Mouse (Mus musculus): Measurements from ENCODE around the gene Adora3. TPM values are rescaled to one million over a fixed set of nuclear protein-coding genes. Genes with fewer than 3 reads are reported as not detected.

Gene Adora3
- polyA plus RNA-seq, 1 experiment from 2014 or later = not detected

GRCm38 (mm10) chr3:105924616-105925015 lies 54.0 kb downstream of the Adora3 start:
- DNase-seq (ENCODE audit: low spot score) = no peak
- Histone ChIP-seq H3K9me3 (ENCODE audit: control insufficient read depth, low read length) (no peaks in the 10 kb centered on the region), H3K27me3 (replicated peaks; ENCODE audit: control insufficient read depth, insufficient read depth, low read length) (no peaks in the 10 kb centered on the region), H3K36me3 (ENCODE audit: control insufficient read depth, insufficient read depth, low read length) (no peaks in the 10 kb centered on the region), H3K9ac (ENCODE audit: low read length) (no peak overlapping the region), H3K27ac (ENCODE audit: low read depth) (no peak overlapping the region), H3K4me1 (replicated peaks; ENCODE audit: control insufficient read depth, insufficient read depth, low read length) (no peaks in the 10 kb centered on the region), H3K4me3 (ENCODE audit: low read depth, low read length) (no peak overlapping the region), H3K4me2 (ENCODE audit: low read length) (no peak overlapping the region)
- no peak for ATAC-seq (replicated peaks; ENCODE audit: low FRiP score, low TSS enrichment, low read depth)
- 84% methylated on average over 9 of the region's 9 CpGs for WGBS

- no peak overlapping the region for H3K27ac ChIP-seq (ENCODE audit: low read depth)
- no peaks in the 10 kb centered on the region for H3K36me3 ChIP-seq (ENCODE audit: control insufficient read depth, insufficient read depth, low read length)
- H3K9ac ChIP-seq (ENCODE audit: low read length) = no peak overlapping the region
- no peak overlapping the region for H3K4me3 ChIP-seq (ENCODE audit: low read depth, low read length)
- WGBS = 81% methylated on average over 7 of the region's 7 CpGs
- H3K4me2 ChIP-seq (ENCODE audit: low read length) = no peak overlapping the region
- DNase-seq (ENCODE audit: low spot score) (no peak), ATAC-seq (replicated peaks; ENCODE audit: low FRiP score, low TSS enrichment, low read depth) (no peak)
- no peaks in the 10 kb centered on the region for H3K9me3 ChIP-seq (ENCODE audit: control insufficient read depth, low read length)
- no peaks in the 10 kb centered on the region for H3K4me1 ChIP-seq (replicated peaks; ENCODE audit: control insufficient read depth, insufficient read depth, low read length)
- no peaks in the 10 kb centered on the region for H3K27me3 ChIP-seq (replicated peaks; ENCODE audit: control insufficient read depth, insufficient read depth, low read length)
These were observed 57.0 kb downstream of the Adora3 start for GRCm38 (mm10) chr3:105927561-105928194.

GRCm38 (mm10) chr3:105928195-105928569 lies 57.5 kb downstream of the Adora3 start:
- no peak overlapping the region for H3K4me3 ChIP-seq (ENCODE audit: low read depth, low read length)
- H3K4me1 ChIP-seq (replicated peaks; ENCODE audit: control insufficient read depth, insufficient read depth, low read length) = no peaks in the 10 kb centered on the region
- DNase-seq (ENCODE audit: low spot score) = no peak
- H3K36me3 ChIP-seq (ENCODE audit: control insufficient read depth, insufficient read depth, low read length) = no peaks in the 10 kb centered on the region
- no peak overlapping the region for H3K4me2 ChIP-seq (ENCODE audit: low read length)
- ATAC-seq (replicated peaks; ENCODE audit: low FRiP score, low TSS enrichment, low read depth) = no peak
- 91% methylated on average over 3 of the region's 3 CpGs for WGBS
- H3K9ac ChIP-seq (ENCODE audit: low read length) = no peak overlapping the region
- H3K9me3 ChIP-seq (ENCODE audit: control insufficient read depth, low read length) = no peaks in the 10 kb centered on the region
- no peaks in the 10 kb centered on the region for H3K27me3 ChIP-seq (replicated peaks; ENCODE audit: control insufficient read depth, insufficient read depth, low read length)
- no peak overlapping the region for H3K27ac ChIP-seq (ENCODE audit: low read depth)

GRCm38 (mm10) chr3:105928781-105929180 lies 58.1 kb downstream of the Adora3 start:
- Histone ChIP-seq H3K4me1 (replicated peaks; ENCODE audit: control insufficient read depth, insufficient read depth, low read length) (no peaks in the 10 kb centered on the region), H3K4me2 (ENCODE audit: low read length) (no peak overlapping the region), H3K9me3 (ENCODE audit: control insufficient read depth, low read length) (no peaks in the 10 kb centered on the region), H3K9ac (ENCODE audit: low read length) (no peak overlapping the region), H3K36me3 (ENCODE audit: control insufficient read depth, insufficient read depth, low read length) (no peaks in the 10 kb centered on the region), H3K27me3 (replicated peaks; ENCODE audit: control insufficient read depth, insufficient read depth, low read length) (no peaks in the 10 kb centered on the region), H3K27ac (ENCODE audit: low read depth) (no peak overlapping the region), H3K4me3 (ENCODE audit: low read depth, low read length) (no peak overlapping the region)
- ATAC-seq (replicated peaks; ENCODE audit: low FRiP score, low TSS enrichment, low read depth) (no peak), DNase-seq (ENCODE audit: low spot score) (no peak)
- 83% methylated on average over 6 of the region's 6 CpGs for WGBS

- no peak for DNase-seq (ENCODE audit: low spot score)
- Histone ChIP-seq H3K4me2 (ENCODE audit: low read length) (no peak overlapping the region), H3K4me1 (replicated peaks; ENCODE audit: control insufficient read depth, insufficient read depth, low read length) (no peaks in the 10 kb centered on the region), H3K9ac (ENCODE audit: low read length) (no peak overlapping the region), H3K4me3 (ENCODE audit: low read depth, low read length) (no peak overlapping the region), H3K27me3 (replicated peaks; ENCODE audit: control insufficient read depth, insufficient read depth, low read length) (no peaks in the 10 kb centered on the region), H3K27ac (ENCODE audit: low read depth) (no peak overlapping the region), H3K9me3 (ENCODE audit: control insufficient read depth, low read length) (no peaks in the 10 kb centered on the region), H3K36me3 (ENCODE audit: control insufficient read depth, insufficient read depth, low read length) (no peaks in the 10 kb centered on the region)
- no peak for ATAC-seq (replicated peaks; ENCODE audit: low FRiP score, low TSS enrichment, low read depth)
- 79% methylated on average over 7 of the region's 7 CpGs for WGBS
These were observed 59.2 kb downstream of the Adora3 start for GRCm38 (mm10) chr3:105929821-105930220.

- H3K27ac ChIP-seq (ENCODE audit: low read depth) = no peak overlapping the region
- H3K4me3 ChIP-seq (ENCODE audit: low read depth, low read length) = no peak overlapping the region
- no peaks in the 10 kb centered on the region for H3K27me3 ChIP-seq (replicated peaks; ENCODE audit: control insufficient read depth, insufficient read depth, low read length)
- DNase-seq (ENCODE audit: low spot score) (no peak), ATAC-seq (replicated peaks; ENCODE audit: low FRiP score, low TSS enrichment, low read depth) (no peak)
- 85% methylated on average over 2 of the region's 2 CpGs for WGBS
- H3K4me1 ChIP-seq (replicated peaks; ENCODE audit: control insufficient read depth, insufficient read depth, low read length) = no peaks in the 10 kb centered on the region
- no peak overlapping the region for H3K9ac ChIP-seq (ENCODE audit: low read length)
- H3K9me3 ChIP-seq (ENCODE audit: control insufficient read depth, low read length) = no peaks in the 10 kb centered on the region
- no peaks in the 10 kb centered on the region for H3K36me3 ChIP-seq (ENCODE audit: control insufficient read depth, insufficient read depth, low read length)
- H3K4me2 ChIP-seq (ENCODE audit: low read length) = no peak overlapping the region
These were observed 60.4 kb downstream of the Adora3 start for GRCm38 (mm10) chr3:105931095-105931494.

- DNase-seq (ENCODE audit: low spot score) (no peak), ATAC-seq (replicated peaks; ENCODE audit: low FRiP score, low TSS enrichment, low read depth) (no peak)
- Histone ChIP-seq H3K27me3 (replicated peaks; ENCODE audit: control insufficient read depth, insufficient read depth, low read length) (no peaks in the 10 kb centered on the region), H3K36me3 (ENCODE audit: control insufficient read depth, insufficient read depth, low read length) (no peaks in the 10 kb centered on the region), H3K9ac (ENCODE audit: low read length) (no peak within 1 kb of the TSS), H3K9me3 (ENCODE audit: control insufficient read depth, low read length) (no peaks in the 10 kb centered on the region), H3K4me2 (ENCODE audit: low read length) (no peak within 1 kb of the TSS), H3K4me1 (replicated peaks; ENCODE audit: control insufficient read depth, insufficient read depth, low read length) (no peaks in the 10 kb centered on the region), H3K27ac (ENCODE audit: low read depth) (no peak within 1 kb of the TSS), H3K4me3 (ENCODE audit: low read depth, low read length) (no peak within 1 kb of the TSS)
- 80% methylated on average over 8 of the region's 8 CpGs for WGBS
These were observed 61.8 kb downstream of the Adora3 start, which contains the start of gene I830077J02Rik for GRCm38 (mm10) chr3:105932240-105933071. TSS of gene I830077J02Rik (minus strand) at chr3:105932664.

- H3K4me3 ChIP-seq (ENCODE audit: low read depth, low read length) = no peak overlapping the region
- H3K36me3 ChIP-seq (ENCODE audit: control insufficient read depth, insufficient read depth, low read length) = no peaks in the 10 kb centered on the region
- H3K4me1 ChIP-seq (replicated peaks; ENCODE audit: control insufficient read depth, insufficient read depth, low read length) = no peaks in the 10 kb centered on the region
- no peak overlapping the region for H3K9ac ChIP-seq (ENCODE audit: low read length)
- no peaks in the 10 kb centered on the region for H3K27me3 ChIP-seq (replicated peaks; ENCODE audit: control insufficient read depth, insufficient read depth, low read length)
- ATAC-seq (replicated peaks; ENCODE audit: low FRiP score, low TSS enrichment, low read depth) = no peak
- DNase-seq (ENCODE audit: low spot score) = no peak
- no peak overlapping the region for H3K27ac ChIP-seq (ENCODE audit: low read depth)
- H3K9me3 ChIP-seq (ENCODE audit: control insufficient read depth, low read length) = no peaks in the 10 kb centered on the region
- WGBS = 90% methylated on average over 6 of the region's 6 CpGs
- no peak overlapping the region for H3K4me2 ChIP-seq (ENCODE audit: low read length)
These were observed 63.3 kb downstream of the Adora3 start for GRCm38 (mm10) chr3:105933926-105934325.

GRCm38 (mm10) chr3:105935033-105935432 lies 64.4 kb downstream of the Adora3 start:
- Histone ChIP-seq H3K9ac (ENCODE audit: low read length) (no peak overlapping the region), H3K4me1 (replicated peaks; ENCODE audit: control insufficient read depth, insufficient read depth, low read length) (no peaks in the 10 kb centered on the region), H3K27ac (ENCODE audit: low read depth) (no peak overlapping the region), H3K9me3 (ENCODE audit: control insufficient read depth, low read length) (no peaks in the 10 kb centered on the region), H3K36me3 (ENCODE audit: control insufficient read depth, insufficient read depth, low read length) (no peaks in the 10 kb centered on the region), H3K4me2 (ENCODE audit: low read length) (no peak overlapping the region), H3K4me3 (ENCODE audit: low read depth, low read length) (no peak overlapping the region), H3K27me3 (replicated peaks; ENCODE audit: control insufficient read depth, insufficient read depth, low read length) (no peaks in the 10 kb centered on the region)
- DNase-seq (ENCODE audit: low spot score) (no peak), ATAC-seq (replicated peaks; ENCODE audit: low FRiP score, low TSS enrichment, low read depth) (no peak)
- 81% methylated on average over 5 of the region's 5 CpGs for WGBS

All from intestine, embryonic 14.5 days (tissue).